Mouse (Mus musculus) small intestine, adult 2 months (tissue): ENCODE data around the gene Ccnc. TPM values are rescaled to one million over a fixed set of nuclear protein-coding genes. Genes with fewer than 3 reads are reported as not detected.
A peak's percentile ranks its signal among the peaks of the same experiment; 100 is the strongest.

Source experiments
- H3K27ac ChIP-seq: fragments of 200-500 bp; 2 replicates; pipeline ENCODE4 v1.5.1; 2012; ENCODE audit warnings: low read depth, low read length, control low read depth, inconsistent platforms; ENCODE audit not compliant: insufficient read depth
- H3K27me3 ChIP-seq: fragments of 200-500 bp; 2 replicates; pipeline ENCODE4 v1.6.1; 2012; ENCODE audit warnings: mild to moderate bottlenecking, moderate library complexity, low read length, inconsistent platforms; ENCODE audit not compliant: control insufficient read depth, insufficient read depth
- H3K36me3 ChIP-seq: fragments of 200-500 bp; 2 replicates; pipeline ENCODE4 v1.6.1; 2012; ENCODE audit warnings: mild to moderate bottlenecking, low read length, control low read depth, inconsistent platforms; ENCODE audit not compliant: control insufficient read depth, insufficient read depth
- H3K4me1 ChIP-seq: fragments of 200-500 bp; 2 replicates; pipeline ENCODE4 v1.6.1; 2012; ENCODE audit warnings: low read length, inconsistent platforms, mixed read lengths; ENCODE audit not compliant: control insufficient read depth, insufficient read depth, insufficient read length
- H3K4me3 ChIP-seq: fragments of 200-500 bp; 2 replicates; pipeline ENCODE4 v1.5.1; 2012; ENCODE audit warnings: low read depth, mild to moderate bottlenecking, control low read depth, inconsistent platforms, low read length, moderate library complexity
- CTCF ChIP-seq: fragments of 200-500 bp; IDR thresholded peaks from 2 replicates; pipeline ENCODE4 v1.5.1; 2012; ENCODE audit warnings: low read depth, mild to moderate bottlenecking, control low read depth, inconsistent platforms, low read length, moderate library complexity, mixed read lengths; ENCODE audit not compliant: insufficient replicate concordance, insufficient read length; ENCODE audit errors: extremely low read depth
- POLR2A ChIP-seq: fragments of 200-500 bp; IDR thresholded peaks from 2 replicates; pipeline ENCODE4 v1.6.1; 2012; ENCODE audit warnings: low read depth, mild to moderate bottlenecking, control low read depth, inconsistent platforms, low read length, moderate library complexity
- WGBS: fragments of 180-500 bp; shearing (Covaris S2); methylation state at CpG from one replicate; pipeline ENCODE4 v1.1.7; 2018; 5-methylcytosine and 5-hydroxymethylcytosine counted together
- polyA plus RNA-seq: library from polyadenylated mRNA; depleted of rRNA; stranded (reverse); fragments of >200 nt; gene quantifications from 2 replicates; pipeline ENCODE4 v1.2.3, GENCODE M21; 2012; rRNA removed

The Ccnc gene
- polyA plus RNA-seq = 0.93 and 1.7 TPM in 2 replicates

GRCm38 (mm10) chr4:21727615-21728165 lies at the start of gene Ccnc:
TSS of gene Ccnc (plus strand) at chr4:21727701.
- no peaks in the 10 kb centered on the region for H3K4me1 ChIP-seq
- peak; percentile 60; the same call in 1 of the 2 replicates for TF ChIP-seq POLR2A
- no peak for TF ChIP-seq CTCF
- peak within 1 kb of the TSS; percentile 91 for H3K4me3 ChIP-seq
- H3K27ac ChIP-seq = peak within 1 kb of the TSS; percentile 55
- H3K27me3 ChIP-seq = no peaks in the 10 kb centered on the region
- H3K36me3 ChIP-seq = peaks cover 1% of the 10 kb centered on the region; the same call in 1 of the 2 replicates
- WGBS = under 1% methylated on average over 37 of the region's 37 CpGs

GRCm38 (mm10) chr4:21678101-21678974 lies 49.2 kb upstream of the Ccnc start:
- no peaks in the 10 kb centered on the region for H3K36me3 ChIP-seq
- peaks cover 8% of the 10 kb centered on the region for H3K4me1 ChIP-seq
- H3K27ac ChIP-seq = no peak overlapping the region
- TF ChIP-seq POLR2A = no peak
- TF ChIP-seq CTCF = no peak
- peak overlapping the region; percentile 55 for H3K4me3 ChIP-seq
- 3% methylated on average over 84 of the region's 84 CpGs for WGBS
- H3K27me3 ChIP-seq = peaks cover 49% of the 10 kb centered on the region

GRCm38 (mm10) chr4:21678975-21679623 lies 48.4 kb upstream of the Ccnc start:
- Histone ChIP-seq H3K27ac (no peak overlapping the region), H3K36me3 (no peaks in the 10 kb centered on the region), H3K4me3 (peak overlapping the region; percentile 55), H3K4me1 (peaks cover 8% of the 10 kb centered on the region), H3K27me3 (peaks cover 52% of the 10 kb centered on the region)
- TF ChIP-seq CTCF = no peak
- TF ChIP-seq POLR2A = no peak
- 2% methylated on average over 77 of the region's 79 CpGs for WGBS

- Histone ChIP-seq H3K4me3 (peak overlapping the region; percentile 55; the same call in 1 of the 2 replicates), H3K27ac (no peak overlapping the region), H3K36me3 (no peaks in the 10 kb centered on the region), H3K27me3 (peaks cover 51% of the 10 kb centered on the region), H3K4me1 (peaks cover 8% of the 10 kb centered on the region)
- TF ChIP-seq CTCF = no peak
- no peak for TF ChIP-seq POLR2A
- 7% methylated on average over 42 of the region's 42 CpGs for WGBS
Measured at GRCm38 (mm10) chr4:21679624-21680480, 47.6 kb upstream of the Ccnc start.

GRCm38 (mm10) chr4:21680971-21681370 lies 46.5 kb upstream of the Ccnc start:
- no peak for TF ChIP-seq CTCF
- no peak for TF ChIP-seq POLR2A
- Histone ChIP-seq H3K27me3 (peaks cover 54% of the 10 kb centered on the region), H3K4me1 (peaks cover 8% of the 10 kb centered on the region), H3K36me3 (no peaks in the 10 kb centered on the region), H3K27ac (no peak overlapping the region), H3K4me3 (no peak overlapping the region)
- WGBS = 9% methylated on average over 10 of the region's 10 CpGs

GRCm38 (mm10) chr4:21682421-21683150 lies 44.9 kb upstream of the Ccnc start:
- Histone ChIP-seq H3K27me3 (peaks cover 67% of the 10 kb centered on the region), H3K36me3 (no peaks in the 10 kb centered on the region), H3K4me3 (no peak overlapping the region), H3K4me1 (peaks cover 8% of the 10 kb centered on the region), H3K27ac (no peak overlapping the region)
- 15% methylated on average over 10 of the region's 10 CpGs for WGBS
- TF ChIP-seq POLR2A (no peak), CTCF (no peak)
